Mouse (Mus musculus): Measurements from ENCODE around the gene Ciao2b. TPM values are rescaled to one million over a fixed set of nuclear protein-coding genes. Genes with fewer than 3 reads are reported as not detected.
"Not testable (repeated sequence)": the region's sequence is repeated elsewhere in the genome, so short reads cannot be mapped to it uniquely, and the experiment has no call there.

Gene Ciao2b
- 53.9 and 54.7 TPM in 2 replicates for polyA plus RNA-seq (2012; rRNA removed)

GRCm38 (mm10) chr8:104641426-104642323 lies at the start of gene Ciao2b:
TSS of gene Ciao2b (minus strand) at chr8:104641965.
- peak within 1 kb of the TSS; percentile 91 for H3K4me3 ChIP-seq (replicated peaks; ENCODE audit: insufficient read depth, low read depth, low read length)
- WGBS = under 1% methylated on average over 66 of the region's 66 CpGs
- peak within 1 kb of the TSS; percentile 67 for H3K27ac ChIP-seq (ENCODE audit: insufficient read depth, low read length)
- H3K27me3 ChIP-seq (ENCODE audit: control insufficient read depth, insufficient read depth, low read length) = no peaks in the 10 kb centered on the region
- peak; percentile 92 to 93 for DNase-seq
- TF ChIP-seq CTCF (IDR thresholded peaks at IDR 0.05; ENCODE audit: borderline replicate concordance, insufficient read depth, low read depth, low read length) = no peak
- peak; percentile 91 for TF ChIP-seq POLR2A (IDR thresholded peaks at IDR 0.05; ENCODE audit: borderline replicate concordance, insufficient read depth, low read length)
- peaks cover 6% of the 10 kb centered on the region; the same call in 1 of the 2 replicates for H3K4me1 ChIP-seq (ENCODE audit: control insufficient read depth, insufficient read depth, low read length)

- no peaks in the 10 kb centered on the region for H3K27me3 ChIP-seq (ENCODE audit: control insufficient read depth, insufficient read depth, low read length)
- TF ChIP-seq CTCF (IDR thresholded peaks at IDR 0.05; ENCODE audit: borderline replicate concordance, insufficient read depth, low read depth, low read length) (no peak), POLR2A (IDR thresholded peaks at IDR 0.05; ENCODE audit: borderline replicate concordance, insufficient read depth, low read length) (no peak)
- 75% methylated on average over 4 of the region's 4 CpGs for WGBS
These were observed 46.7 kb upstream of the Ciao2b start for GRCm38 (mm10) chr8:104688433-104688832.

GRCm38 (mm10) chr8:104655614-104656013 lies 13.8 kb upstream of the Ciao2b start:
- no peaks in the 10 kb centered on the region for H3K4me1 ChIP-seq (ENCODE audit: control insufficient read depth, insufficient read depth, low read length)
- H3K27me3 ChIP-seq (ENCODE audit: control insufficient read depth, insufficient read depth, low read length) = no peaks in the 10 kb centered on the region
- DNase-seq = no peak
- 85% methylated on average over 4 of the region's 4 CpGs for WGBS
- no peak for TF ChIP-seq POLR2A (IDR thresholded peaks at IDR 0.05; ENCODE audit: borderline replicate concordance, insufficient read depth, low read length)
- TF ChIP-seq CTCF (IDR thresholded peaks at IDR 0.05; ENCODE audit: borderline replicate concordance, insufficient read depth, low read depth, low read length) = no peak
- no peak overlapping the region for H3K27ac ChIP-seq (ENCODE audit: insufficient read depth, low read length)
- H3K4me3 ChIP-seq (replicated peaks; ENCODE audit: insufficient read depth, low read depth, low read length) = no peak overlapping the region

More at GRCm38 (mm10) chr8:104688433-104688832, 46.7 kb upstream of the Ciao2b start:
- no peak overlapping the region for H3K4me3 ChIP-seq (replicated peaks; ENCODE audit: insufficient read depth, low read depth, low read length)
- no peak overlapping the region for H3K27ac ChIP-seq (ENCODE audit: insufficient read depth, low read length)
- no peaks in the 10 kb centered on the region for H3K4me1 ChIP-seq (ENCODE audit: control insufficient read depth, insufficient read depth, low read length)
- no peak for DNase-seq

GRCm38 (mm10) chr8:104654984-104655383 lies 13.2 kb upstream of the Ciao2b start:
- 0% methylated on average over 3 of the region's 3 CpGs for WGBS
- Histone ChIP-seq H3K4me1 (ENCODE audit: control insufficient read depth, insufficient read depth, low read length) (no peaks in the 10 kb centered on the region), H3K27ac (ENCODE audit: insufficient read depth, low read length) (no peak overlapping the region), H3K4me3 (replicated peaks; ENCODE audit: insufficient read depth, low read depth, low read length) (no peak overlapping the region), H3K27me3 (ENCODE audit: control insufficient read depth, insufficient read depth, low read length) (no peaks in the 10 kb centered on the region)
- TF ChIP-seq CTCF (IDR thresholded peaks at IDR 0.05; ENCODE audit: borderline replicate concordance, insufficient read depth, low read depth, low read length) (peak; percentile 97), POLR2A (IDR thresholded peaks at IDR 0.05; ENCODE audit: borderline replicate concordance, insufficient read depth, low read length) (no peak)
- peak; percentile 66 to 81 for DNase-seq

GRCm38 (mm10) chr8:104644187-104644586 lies 2.4 kb upstream of the Ciao2b start:
- not testable (repeated sequence) for H3K4me1 ChIP-seq (ENCODE audit: control insufficient read depth, insufficient read depth, low read length); DNase-seq; H3K27ac ChIP-seq (ENCODE audit: insufficient read depth, low read length); H3K27me3 ChIP-seq (ENCODE audit: control insufficient read depth, insufficient read depth, low read length); H3K4me3 ChIP-seq (replicated peaks; ENCODE audit: insufficient read depth, low read depth, low read length)
- WGBS = 67% methylated on average over 3 of the region's 3 CpGs

GRCm38 (mm10) chr8:104642324-104642654 lies 524 bp upstream of the Ciao2b start:
- Histone ChIP-seq H3K4me3 (replicated peaks; ENCODE audit: insufficient read depth, low read depth, low read length) (peak overlapping the region; percentile 91), H3K27ac (ENCODE audit: insufficient read depth, low read length) (peak overlapping the region; percentile 67), H3K4me1 (ENCODE audit: control insufficient read depth, insufficient read depth, low read length) (peaks cover 6% of the 10 kb centered on the region; the same call in 1 of the 2 replicates), H3K27me3 (ENCODE audit: control insufficient read depth, insufficient read depth, low read length) (no peaks in the 10 kb centered on the region)
- no peak for DNase-seq
- WGBS = 57% methylated on average over 6 of the region's 6 CpGs
- no peak for TF ChIP-seq POLR2A (IDR thresholded peaks at IDR 0.05; ENCODE audit: borderline replicate concordance, insufficient read depth, low read length)
- no peak for TF ChIP-seq CTCF (IDR thresholded peaks at IDR 0.05; ENCODE audit: borderline replicate concordance, insufficient read depth, low read depth, low read length)

GRCm38 (mm10) chr8:104640831-104641370 lies 864 bp downstream of the Ciao2b start:
- no peak overlapping the region for H3K27ac ChIP-seq (ENCODE audit: insufficient read depth, low read length)
- no peak for DNase-seq

GRCm38 (mm10) chr8:104640241-104640640 lies 1.5 kb downstream of the Ciao2b start:
- DNase-seq = no peak

More at GRCm38 (mm10) chr8:104640831-104641370, 864 bp downstream of the Ciao2b start:
- Histone ChIP-seq H3K27me3 (ENCODE audit: control insufficient read depth, insufficient read depth, low read length) (no peaks in the 10 kb centered on the region), H3K4me1 (ENCODE audit: control insufficient read depth, insufficient read depth, low read length) (peaks cover 6% of the 10 kb centered on the region; the same call in 1 of the 2 replicates), H3K4me3 (replicated peaks; ENCODE audit: insufficient read depth, low read depth, low read length) (peak overlapping the region; percentile 91)
- 9% methylated on average over 25 of the region's 25 CpGs for WGBS
- TF ChIP-seq POLR2A (IDR thresholded peaks at IDR 0.05; ENCODE audit: borderline replicate concordance, insufficient read depth, low read length) (no peak), CTCF (IDR thresholded peaks at IDR 0.05; ENCODE audit: borderline replicate concordance, insufficient read depth, low read depth, low read length) (no peak)

More at GRCm38 (mm10) chr8:104640241-104640640, 1.5 kb downstream of the Ciao2b start:
- no peaks in the 10 kb centered on the region for H3K27me3 ChIP-seq (ENCODE audit: control insufficient read depth, insufficient read depth, low read length)
- no peak for TF ChIP-seq CTCF (IDR thresholded peaks at IDR 0.05; ENCODE audit: borderline replicate concordance, insufficient read depth, low read depth, low read length)
- no peak for TF ChIP-seq POLR2A (IDR thresholded peaks at IDR 0.05; ENCODE audit: borderline replicate concordance, insufficient read depth, low read length)
- H3K27ac ChIP-seq (ENCODE audit: insufficient read depth, low read length) = no peak overlapping the region
- WGBS = 83% methylated on average over 7 of the region's 7 CpGs
- H3K4me3 ChIP-seq (replicated peaks; ENCODE audit: insufficient read depth, low read depth, low read length) = no peak overlapping the region
- H3K4me1 ChIP-seq (ENCODE audit: control insufficient read depth, insufficient read depth, low read length) = peaks cover 6% of the 10 kb centered on the region; the same call in 1 of the 2 replicates

All from cerebellum, adult 2 months (tissue).